Comparison of ENCODE assay signal across 28 mouse cellular contexts in the genomic region with DNA sequence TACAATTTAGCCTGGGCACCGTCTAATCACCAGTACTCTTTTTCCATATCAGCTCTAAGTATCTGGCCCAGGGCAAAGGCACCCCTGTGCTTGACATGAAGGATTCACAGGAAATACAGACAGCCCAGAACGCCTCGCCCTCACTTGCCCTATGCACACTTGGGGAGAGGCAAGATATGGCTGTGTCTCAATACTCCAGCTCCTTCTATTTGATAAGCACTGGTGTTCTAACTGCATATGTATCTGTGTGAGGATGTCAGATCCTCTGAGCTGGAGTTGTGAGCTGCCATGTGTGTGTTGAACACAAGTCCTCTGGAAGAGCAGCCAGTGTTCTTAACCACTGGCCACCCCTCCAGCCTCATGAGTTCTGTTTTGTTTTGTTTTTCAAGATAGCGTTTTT. TPM values are rescaled to one million over a fixed set of nuclear protein-coding genes. Genes with fewer than 3 reads are reported as not detected.
"Had no signal": no experiment of that assay in that cellular context is flagged by ENCODE, and none has a peak within 500 bp of the region (broad histone marks: within the 10 kb centered on the region; RNA-seq: fewer than 3 reads in every experiment).

No protein-coding gene starts in this region.

- ATAC-seq: lung, postnatal 0 days; midbrain, embryonic 13.5 days; midbrain, embryonic 15.5 days had no signal

- H3K9ac ChIP-seq: liver, embryonic 14.5 days; lung, embryonic 15.5 days; midbrain, embryonic 13.5 days; midbrain, embryonic 15.5 days; neural tube, embryonic 12.5 days; stomach, embryonic 15.5 days had no signal

- H3K36me3 ChIP-seq: midbrain, embryonic 15.5 days had no signal

- H3K4me3 ChIP-seq: lung, embryonic 15.5 days; midbrain, embryonic 13.5 days; midbrain, embryonic 15.5 days; neural tube, embryonic 12.5 days; stomach, embryonic 15.5 days had no signal

- H3K4me2 ChIP-seq: lung, embryonic 15.5 days; midbrain, embryonic 11.5 days; midbrain, embryonic 13.5 days; midbrain, embryonic 15.5 days; neural tube, embryonic 12.5 days; stomach, embryonic 15.5 days had no signal

- H3K9me3 ChIP-seq: lung, embryonic 15.5 days; midbrain, embryonic 13.5 days; midbrain, embryonic 15.5 days; neural tube, embryonic 12.5 days; stomach, embryonic 15.5 days had no signal

- H3K27me3 ChIP-seq: lung, embryonic 15.5 days; midbrain, embryonic 13.5 days; midbrain, embryonic 15.5 days; neural tube, embryonic 12.5 days; stomach, embryonic 15.5 days had no signal

- DNase-seq: lung, adult 2 months; lung, postnatal 14 days; lung, postnatal 36 days; retina, postnatal 1 day; right cerebral cortex, adult 18-20 months; right cerebral cortex, postnatal 25 days; right cerebral cortex, postnatal 4 days; thymus, adult 2 months; thymus, postnatal 25 days; thymus, postnatal 4 days had no signal

- H3K4me1 ChIP-seq: lung, embryonic 15.5 days; midbrain, embryonic 13.5 days; midbrain, embryonic 15.5 days; neural tube, embryonic 12.5 days; stomach, embryonic 15.5 days had no signal

- H3K27ac ChIP-seq: liver, embryonic 14.5 days; lung, embryonic 15.5 days; macrophage; midbrain, embryonic 13.5 days; midbrain, embryonic 15.5 days; neural tube, embryonic 12.5 days; stomach, embryonic 15.5 days; stomach, postnatal 0 days had no signal

RNA-seq across cellular contexts. Expression of a gene that starts 16.9 kb away (rescaled TPM):
- total RNA-seq: midbrain, postnatal 0 days; neutrophil, adult 5-6 weeks had no signal
- polyA plus RNA-seq: liver, embryonic 16.5 days; lung, adult 2 months; lung, postnatal 0 days; macrophage; midbrain, embryonic 11.5 days; midbrain, embryonic 13.5 days; midbrain, embryonic 15.5 days; midbrain, postnatal 0 days; neural tube, embryonic 12.5 days; neural tube, embryonic 14.5 days; spleen, adult 2 months; stomach, embryonic 15.5 days; stomach, postnatal 0 days; urinary bladder, adult 2 months had no signal

RNA-seq across cellular contexts. Expression of a gene that starts 33.0 kb away (rescaled TPM):
- total RNA-seq: midbrain, postnatal 0 days had no signal
- polyA plus RNA-seq: lung, adult 2 months; small intestine, adult 2 months; testis, adult 2 months had no signal
